Mouse (Mus musculus): ENCODE measurements around the gene Rabggtb. TPM values are rescaled to one million over a fixed set of nuclear protein-coding genes. Genes with fewer than 3 reads are reported as not detected.

The Rabggtb gene
- polyA plus RNA-seq, 2 experiments from 2014 or later, result 37.5 to 45.8 TPM

GRCm38 (mm10) chr3:153917200-153917599 is 4.4 kb upstream of the Rabggtb start:
- ATAC-seq, result no peak

GRCm38 (mm10) chr3:153913510-153914243 is 868 bp upstream of the Rabggtb start:
- ATAC-seq, result no peak

GRCm38 (mm10) chr3:153911882-153912440 is 848 bp downstream of the Rabggtb start:
- ATAC-seq, result no peak

- peak; percentile 14 for ATAC-seq
Measured at GRCm38 (mm10) chr3:153911197-153911881, 1.5 kb downstream of the Rabggtb start.

GRCm38 (mm10) chr3:153910489-153910888 is 2.3 kb downstream of the Rabggtb start:
- ATAC-seq, result no peak

GRCm38 (mm10) chr3:153908919-153909318 is 3.9 kb downstream of the Rabggtb start:
- ATAC-seq, result no peak

- ATAC-seq, result no peak
Measured at GRCm38 (mm10) chr3:153906136-153906871, 6.5 kb downstream of the Rabggtb start, which contains the start of gene Msh4. TSS of gene Msh4 (minus strand) at chr3:153906138.

GRCm38 (mm10) chr3:153905251-153906135 is 7.3 kb downstream of the Rabggtb start:
- ATAC-seq, result no peak

- ATAC-seq, result no peak
Measured at GRCm38 (mm10) chr3:153904586-153904985, 8.2 kb downstream of the Rabggtb start.

- no peak for ATAC-seq
Measured at GRCm38 (mm10) chr3:153902595-153902994, 10.2 kb downstream of the Rabggtb start.

GRCm38 (mm10) chr3:153901904-153902303 is 10.9 kb downstream of the Rabggtb start:
- ATAC-seq, result no peak

- peak; percentile 36 for ATAC-seq
Measured at GRCm38 (mm10) chr3:153897216-153897615, 15.6 kb downstream of the Rabggtb start.

- peak; percentile 68 for ATAC-seq
Measured at GRCm38 (mm10) chr3:153895454-153895853, 17.4 kb downstream of the Rabggtb start.

GRCm38 (mm10) chr3:153889188-153889781 is 23.5 kb downstream of the Rabggtb start:
- ATAC-seq, result no peak

GRCm38 (mm10) chr3:153888141-153888540 is 24.7 kb downstream of the Rabggtb start:
- no peak for ATAC-seq

GRCm38 (mm10) chr3:153886296-153886695 is 26.5 kb downstream of the Rabggtb start:
- ATAC-seq, result no peak

GRCm38 (mm10) chr3:153871396-153871795 is 41.4 kb downstream of the Rabggtb start:
- ATAC-seq, result no peak

GRCm38 (mm10) chr3:153867149-153868136 is 45.4 kb downstream of the Rabggtb start:
- ATAC-seq, result no peak

GRCm38 (mm10) chr3:153864636-153865429 is 48.0 kb downstream of the Rabggtb start:
- no peak for ATAC-seq

Measured in activated CD4-positive, CD25-positive, alpha-beta regulatory T cell, adult 4 months (primary cell).